In the genomic region with DNA sequence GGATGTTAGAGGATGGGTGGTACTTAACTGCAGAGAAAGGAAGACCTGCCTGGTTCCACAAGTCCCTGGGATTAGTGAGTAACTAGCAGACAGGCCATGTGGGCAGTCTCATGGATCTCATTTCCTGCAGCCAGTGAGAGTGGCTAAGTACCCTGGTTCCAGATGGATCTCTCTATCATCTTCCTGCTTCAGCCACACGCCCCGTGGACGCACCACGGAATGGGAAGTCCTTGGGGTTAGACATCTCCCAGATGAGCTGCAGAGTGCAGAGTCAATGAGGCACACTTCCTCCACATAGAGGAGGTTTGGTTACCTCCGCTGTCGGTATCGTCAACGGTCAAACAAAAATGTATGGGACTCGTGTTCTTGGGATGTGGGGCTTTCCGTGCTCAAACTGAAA, we compare ENCODE assay signal across 20 mouse cellular contexts. TPM values are rescaled to one million over a fixed set of nuclear protein-coding genes. Genes with fewer than 3 reads are reported as not detected.
DNase-seq lines count a peak whose midpoint lies in the region; ATAC-seq lines count a peak whose summit lies in the region.
"Had no signal": no experiment of that assay in that cellular context is flagged by ENCODE, and none has a peak within 500 bp of the region (broad histone marks: within the 10 kb centered on the region; RNA-seq: fewer than 3 reads in every experiment).

No protein-coding gene starts in this region.

- H3K9me3 ChIP-seq in kidney, embryonic 16.5 days (ENCODE audit: low read length), result no peaks in the 10 kb centered on the region
- H3K9me3 ChIP-seq in forebrain, embryonic 11.5 days (ENCODE audit: control insufficient read depth, low read length), result no peaks in the 10 kb centered on the region
- H3K9me3 ChIP-seq in intestine, embryonic 15.5 days, result no peaks in the 10 kb centered on the region
- H3K9me3 ChIP-seq: embryonic facial prominence, embryonic 15.5 days; forebrain, embryonic 12.5 days; heart, embryonic 12.5 days; hindbrain, embryonic 10.5 days had no signal

- H3K9ac ChIP-seq in kidney, embryonic 16.5 days (replicated peaks; ENCODE audit: low read length), result no peak overlapping the region
- H3K9ac ChIP-seq in forebrain, embryonic 11.5 days (ENCODE audit: low read length), result no peak overlapping the region
- no peak overlapping the region for H3K9ac ChIP-seq in intestine, embryonic 15.5 days
- H3K9ac ChIP-seq: embryonic facial prominence, embryonic 15.5 days; forebrain, embryonic 12.5 days; heart, embryonic 12.5 days; hindbrain, embryonic 14.5 days had no signal

- peaks cover 14% of the 10 kb centered on the region; the same call in 1 of the 2 replicates for H3K4me1 ChIP-seq in kidney, embryonic 16.5 days (ENCODE audit: insufficient read depth, low read length)
- no peaks in the 10 kb centered on the region for H3K4me1 ChIP-seq in forebrain, embryonic 11.5 days (replicated peaks; ENCODE audit: control insufficient read depth, insufficient read depth, low read length)
- H3K4me1 ChIP-seq in intestine, embryonic 15.5 days (replicated peaks), result 0 out of 2 replicates have a peak, but pooled peaks cover 2% of the 10 kb centered on the region
- H3K4me1 ChIP-seq: forebrain, embryonic 12.5 days had no signal

- H3K4me3 ChIP-seq in kidney, embryonic 16.5 days (ENCODE audit: low read length), result no peak overlapping the region
- H3K4me3 ChIP-seq in forebrain, embryonic 11.5 days (ENCODE audit: low read depth, low read length), result no peak overlapping the region
- no peak overlapping the region for H3K4me3 ChIP-seq in intestine, embryonic 15.5 days (replicated peaks)
- H3K4me3 ChIP-seq: embryonic facial prominence, embryonic 15.5 days; forebrain, embryonic 12.5 days; heart, embryonic 12.5 days; hindbrain, embryonic 10.5 days had no signal

- no peaks in the 10 kb centered on the region for H3K36me3 ChIP-seq in kidney, embryonic 16.5 days (ENCODE audit: insufficient read depth, low read length)
- H3K36me3 ChIP-seq in forebrain, embryonic 11.5 days (ENCODE audit: control insufficient read depth, insufficient read depth, low read length), result no peaks in the 10 kb centered on the region
- no peaks in the 10 kb centered on the region for H3K36me3 ChIP-seq in intestine, embryonic 15.5 days
- H3K36me3 ChIP-seq: embryonic facial prominence, embryonic 15.5 days; forebrain, embryonic 12.5 days; heart, embryonic 12.5 days; hindbrain, embryonic 10.5 days had no signal

- no peak overlapping the region for H3K4me2 ChIP-seq in kidney, embryonic 16.5 days (replicated peaks; ENCODE audit: low read depth, low read length)
- no peak overlapping the region for H3K4me2 ChIP-seq in forebrain, embryonic 11.5 days (ENCODE audit: low read depth, low read length, severe bottlenecking)
- no peak overlapping the region for H3K4me2 ChIP-seq in intestine, embryonic 15.5 days (replicated peaks)
- H3K4me2 ChIP-seq: embryonic facial prominence, embryonic 15.5 days; forebrain, embryonic 12.5 days; heart, embryonic 12.5 days; hindbrain, embryonic 14.5 days had no signal

- peaks cover 2% of the 10 kb centered on the region; the same call in 1 of the 2 replicates for H3K27me3 ChIP-seq in kidney, embryonic 16.5 days (ENCODE audit: insufficient read depth, low read length)
- H3K27me3 ChIP-seq in forebrain, embryonic 11.5 days (ENCODE audit: control insufficient read depth, insufficient read depth, low read length), result peaks cover 11% of the 10 kb centered on the region
- H3K27me3 ChIP-seq in intestine, embryonic 15.5 days (replicated peaks), result no peaks in the 10 kb centered on the region
- H3K27me3 ChIP-seq: embryonic facial prominence, embryonic 15.5 days; heart, embryonic 12.5 days had no signal

- WGBS in kidney, embryonic 16.5 days, result 23% methylated on average over 10 of the region's 10 CpGs
- 89% methylated on average over 10 of the region's 10 CpGs for WGBS in forebrain, embryonic 11.5 days
- WGBS in intestine, embryonic 15.5 days, result 55% methylated on average over 10 of the region's 10 CpGs

- no peak overlapping the region for H3K27ac ChIP-seq in kidney, embryonic 16.5 days (ENCODE audit: low read length)
- H3K27ac ChIP-seq in forebrain, embryonic 11.5 days (ENCODE audit: low read depth, low read length), result no peak overlapping the region
- no peak overlapping the region for H3K27ac ChIP-seq in intestine, embryonic 15.5 days
- H3K27ac ChIP-seq: embryonic facial prominence, embryonic 15.5 days; forebrain, embryonic 12.5 days; hindbrain, embryonic 10.5 days; hindbrain, embryonic 14.5 days had no signal

- no peak for DNase-seq in kidney, adult 18-20 months
- DNase-seq in ES-CJ7 (ENCODE audit: low read depth, low spot score), result peak; percentile 16
- no peak for DNase-seq in forebrain, embryonic 11.5 days (ENCODE audit: low spot score)
- DNase-seq in thymus, postnatal 0 days (ENCODE audit: low spot score), result no peak
- DNase-seq: adrenal gland, adult 2 months; adrenal gland, postnatal 25 days; cerebellum, adult 18-20 months; cerebellum, adult 9-11 months; embryo, embryonic 11 days; gastrocnemius, postnatal 10 days had no signal

- 0 out of 2 replicates have a peak, but pooled peaks have one; percentile 24 for ATAC-seq in kidney, embryonic 16.5 days (ENCODE audit: low FRiP score, low TSS enrichment)
- ATAC-seq in megakaryocyte, adult 5-6 weeks (ENCODE audit: poor library complexity, severe bottlenecking), result peak; percentile 39; the same call in 1 of the 2 replicates
- ATAC-seq in forebrain, embryonic 11.5 days (replicated peaks; ENCODE audit: low FRiP score), result no peak
- ATAC-seq in intestine, embryonic 15.5 days, result no peak
- ATAC-seq: activated CD4-positive, CD25-positive, alpha-beta regulatory T cell, adult 4 months; forebrain, embryonic 16.5 days had no signal

RNA-seq across cellular contexts. Expression of a gene that starts 15.1 kb away (rescaled TPM):
- polyA plus RNA-seq in kidney, embryonic 16.5 days (2015; fragmentation: Nextera tagmentation; extraction: Ambion mirVana), result 22.6 and 32.8 TPM in 2 replicates
- 9.8 and 10.5 TPM in 2 replicates for total RNA-seq in megakaryocyte, adult 5-6 weeks (2015)
- 4.6 and 7.2 TPM in 2 replicates for total RNA-seq in megakaryocyte, adult 5-6 weeks (2017)
- 6.9 and 7.2 TPM in 2 replicates for polyA plus RNA-seq in forebrain, embryonic 11.5 days (2014; fragmentation: Nextera tagmentation; extraction: Ambion mirVana)
- 17.7 and 19.1 TPM in 2 replicates for polyA plus RNA-seq in intestine, embryonic 15.5 days (2015; fragmentation: Nextera tagmentation; extraction: Ambion mirVana)
- polyA plus RNA-seq in thymus, postnatal 0 days (2015; fragmentation: Nextera tagmentation; extraction: Ambion mirVana), result 16.3 and 26.8 TPM in 2 replicates

RNA-seq across cellular contexts. Expression of a gene that starts 42.2 kb away (rescaled TPM):
- polyA plus RNA-seq in kidney, embryonic 16.5 days (2015; fragmentation: Nextera tagmentation; extraction: Ambion mirVana), result 16.5 and 22.4 TPM in 2 replicates
- total RNA-seq in megakaryocyte, adult 5-6 weeks (2015), result 129 and 131 TPM in 2 replicates
- total RNA-seq in megakaryocyte, adult 5-6 weeks (2017), result 40.6 and 49.7 TPM in 2 replicates
- 26.0 and 29.1 TPM in 2 replicates for polyA plus RNA-seq in forebrain, embryonic 11.5 days (2014; fragmentation: Nextera tagmentation; extraction: Ambion mirVana)
- polyA plus RNA-seq in intestine, embryonic 15.5 days (2015; fragmentation: Nextera tagmentation; extraction: Ambion mirVana), result 22.3 and 23.5 TPM in 2 replicates
- polyA plus RNA-seq in thymus, postnatal 0 days (2015; fragmentation: Nextera tagmentation; extraction: Ambion mirVana), result 14.3 and 15.0 TPM in 2 replicates

Comparison
In these comparisons a context has a peak if more than half of its experiments do, and no peak if none do; other contexts are left out.
1. ATAC-seq: peak in kidney, embryonic 16.5 days (single experiment) and megakaryocyte, adult 5-6 weeks (single experiment); none in forebrain, embryonic 11.5 days (single experiment) and intestine, embryonic 15.5 days (single experiment).